ENCODE assay signal across 8 mouse cellular contexts in the genomic region with DNA sequence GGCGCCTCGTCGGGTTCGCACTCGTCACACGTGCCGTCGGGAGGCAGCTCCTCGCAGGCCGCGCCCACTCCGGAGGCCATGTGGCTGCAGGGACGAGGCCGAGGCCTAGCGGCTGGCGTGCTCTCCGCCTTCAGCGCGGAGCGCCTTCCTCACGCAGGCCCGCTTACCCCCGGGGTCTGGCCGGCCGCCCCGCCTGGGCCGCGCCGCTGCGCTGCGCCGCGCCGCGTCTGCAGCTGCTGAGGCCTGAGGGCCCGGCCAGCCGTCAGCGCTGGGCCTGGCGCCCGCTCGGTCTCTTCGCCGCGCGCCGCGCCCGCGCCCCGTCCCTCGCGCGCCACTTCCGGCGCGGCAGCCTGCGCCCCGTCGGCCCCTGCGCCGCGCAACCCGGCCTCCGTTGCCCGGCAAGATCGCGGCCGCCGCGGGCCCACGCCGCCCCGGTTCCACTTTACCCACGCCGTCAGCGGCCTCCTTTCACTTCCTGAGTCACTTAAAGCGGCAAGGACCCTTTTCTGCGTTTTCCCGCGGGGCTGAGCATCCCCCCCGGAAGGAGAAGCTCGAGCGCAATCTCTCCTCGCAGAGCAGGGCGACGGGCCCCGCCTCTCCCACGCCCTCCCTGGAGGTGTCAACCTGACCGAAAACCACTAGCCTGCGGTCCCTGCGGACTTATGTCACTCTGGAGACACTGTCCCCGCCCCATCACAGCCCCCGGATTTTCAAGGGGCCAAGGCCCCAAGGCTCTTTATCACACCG. TPM values are rescaled to one million over a fixed set of nuclear protein-coding genes. Genes with fewer than 3 reads are reported as not detected.
DNase-seq lines count a peak whose midpoint lies in the region; ATAC-seq and TF ChIP-seq lines count a peak whose summit lies in the region.

No protein-coding gene starts in this region.

- H3K36me3 ChIP-seq in hindbrain, embryonic 10.5 days = peaks cover 9% of the 10 kb centered on the region; the same call in 1 of the 2 replicates
- H3K36me3 ChIP-seq in lung, embryonic 16.5 days (ENCODE audit: control insufficient read depth, insufficient read depth, low read length) = no peaks in the 10 kb centered on the region
- H3K36me3 ChIP-seq in thymus, adult 2 months (ENCODE audit: control insufficient read depth, insufficient read depth, low read length) = no peaks in the 10 kb centered on the region

- H3K27ac ChIP-seq in hindbrain, embryonic 10.5 days = peak overlapping the region; percentile 96
- peak overlapping the region; percentile 95 for H3K27ac ChIP-seq in lung, embryonic 16.5 days (ENCODE audit: low read length)
- H3K27ac ChIP-seq in thymus, adult 2 months (ENCODE audit: control insufficient read depth, insufficient read depth, low read length) = peak overlapping the region; percentile 50; the same call in 1 of the 2 replicates

- ATAC-seq in frontal cortex, adult (ENCODE audit: low TSS enrichment) = peak; percentile 95
- ATAC-seq in lung, embryonic 16.5 days (ENCODE audit: low read depth) = peak; percentile 96

- peaks cover 26% of the 10 kb centered on the region for H3K4me1 ChIP-seq in hindbrain, embryonic 10.5 days (replicated peaks)
- peaks cover 20% of the 10 kb centered on the region for H3K4me1 ChIP-seq in lung, embryonic 16.5 days (replicated peaks; ENCODE audit: control insufficient read depth, insufficient read depth, low read length)
- peaks cover 7% of the 10 kb centered on the region for H3K4me1 ChIP-seq in thymus, adult 2 months (replicated peaks; ENCODE audit: control insufficient read depth, insufficient read depth, low read length)

- peak; percentile 92 for DNase-seq in MN1 (ENCODE audit: low spot score)
- DNase-seq in cerebellum, adult 9-10 months = peak; percentile 88
- DNase-seq in hindbrain, embryonic 10.5 days (ENCODE audit: low spot score) = peak; percentile 79
- peak; percentile 94 for DNase-seq in layer of hippocampus, adult 9-11 months
- DNase-seq in ovary, adult 18-20 months (ENCODE audit: low spot score) = peak; percentile 89
- peak; percentile 86 for DNase-seq in thymus, adult 2 months

- H3K9me3 ChIP-seq in hindbrain, embryonic 10.5 days = no peaks in the 10 kb centered on the region
- no peaks in the 10 kb centered on the region for H3K9me3 ChIP-seq in lung, embryonic 16.5 days (ENCODE audit: control insufficient read depth, low read length)

- under 1% methylated on average over 84 of the region's 94 CpGs for WGBS in hindbrain, embryonic 10.5 days
- WGBS in lung, embryonic 16.5 days = under 1% methylated on average over 68 of the region's 94 CpGs
- 7% methylated on average over 94 of the region's 94 CpGs for WGBS in thymus, adult 2 months

- H3K4me3 ChIP-seq in hindbrain, embryonic 10.5 days = peak overlapping the region; percentile 71
- peak overlapping the region; percentile 77 for H3K4me3 ChIP-seq in lung, embryonic 16.5 days (ENCODE audit: low read length)
- peak overlapping the region; percentile 60 for H3K4me3 ChIP-seq in thymus, adult 2 months (ENCODE audit: control insufficient read depth, insufficient read depth, low read length)

- H3K9ac ChIP-seq in lung, embryonic 16.5 days (ENCODE audit: low read length) = peak overlapping the region; percentile 88

- no peaks in the 10 kb centered on the region for H3K27me3 ChIP-seq in hindbrain, embryonic 10.5 days (ENCODE audit: insufficient read depth, poor library complexity, severe bottlenecking)
- H3K27me3 ChIP-seq in lung, embryonic 16.5 days (ENCODE audit: control insufficient read depth, insufficient read depth, low read depth, low read length) = no peaks in the 10 kb centered on the region
- no peaks in the 10 kb centered on the region for H3K27me3 ChIP-seq in thymus, adult 2 months (ENCODE audit: control insufficient read depth, insufficient read depth, low read length)

- TF ChIP-seq CTCF in thymus, adult 2 months (IDR thresholded peaks at IDR 0.05; ENCODE audit: borderline replicate concordance, control insufficient read depth, extremely low read depth, insufficient read depth, low read length, poor library complexity) = 0 out of 2 replicates have a peak, but pooled peaks have one; percentile 28

- peak; percentile 59; the same call in 1 of the 2 replicates for TF ChIP-seq POLR2A in thymus, adult 2 months (IDR thresholded peaks at IDR 0.05; ENCODE audit: control insufficient read depth, extremely low read depth, insufficient read depth, low read length, poor library complexity)

- H3K4me2 ChIP-seq in lung, embryonic 16.5 days (ENCODE audit: low read depth, low read length) = peak overlapping the region; percentile 98

RNA-seq across cellular contexts. Expression of a gene that starts 6.8 kb away (rescaled TPM):
- 23.7 and 25.3 TPM in 2 replicates for polyA plus RNA-seq in hindbrain, embryonic 10.5 days (2016; fragmentation: Nextera tagmentation; extraction: Ambion mirVana)
- 16.2 and 16.6 TPM in 2 replicates for polyA plus RNA-seq in lung, embryonic 16.5 days (2015; fragmentation: Nextera tagmentation; extraction: Ambion mirVana)
- polyA plus RNA-seq in thymus, adult 2 months (2012; rRNA removed) = 35.2 and 35.6 TPM in 2 replicates

RNA-seq across cellular contexts. Expression of a gene that starts 51.5 kb away (rescaled TPM):
- 17.4 and 25.0 TPM in 2 replicates for polyA plus RNA-seq in hindbrain, embryonic 10.5 days (2016; fragmentation: Nextera tagmentation; extraction: Ambion mirVana)
- 2.7 TPM in 2 replicates for polyA plus RNA-seq in lung, embryonic 16.5 days (2015; fragmentation: Nextera tagmentation; extraction: Ambion mirVana)
- polyA plus RNA-seq in thymus, adult 2 months (2012; rRNA removed) = 2.0 TPM in 2 replicates

Comparison
In these comparisons a context has a peak if more than half of its experiments do, and no peak if none do; other contexts are left out.
1. Peak in every context shown above with its lines: DNase-seq, ATAC-seq, H3K4me3 ChIP-seq and H3K27ac ChIP-seq.